Mouse (Mus musculus): ENCODE data around the gene Hhatl.

DNA sequence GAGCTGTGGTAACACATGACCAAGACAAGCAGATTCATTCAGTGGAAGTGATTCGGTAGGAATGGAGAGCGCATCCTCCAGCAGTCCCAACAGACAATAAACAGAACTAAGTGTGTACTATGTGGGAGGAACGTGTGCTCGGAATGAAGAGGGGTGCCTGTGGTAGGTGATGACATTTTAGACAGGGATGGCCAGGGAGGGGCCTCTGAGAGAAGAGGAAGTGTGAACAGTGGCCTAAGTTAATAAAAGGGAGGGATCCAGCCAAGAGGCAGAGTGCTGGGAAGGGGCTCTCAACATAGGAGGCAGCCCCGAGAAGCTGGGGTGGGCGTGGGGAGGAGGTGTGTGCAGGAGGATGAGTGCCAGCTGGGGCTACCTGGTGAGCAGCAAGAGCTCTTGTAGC, 36.0 kb upstream of the Hhatl start:
- TF ChIP-seq POLR2A (IDR thresholded peaks at IDR 0.05; ENCODE audit: low read depth, low read length) (no peak), CTCF (IDR thresholded peaks at IDR 0.05; ENCODE audit: borderline replicate concordance, insufficient read depth, low read length) (no peak)

All from embryonic fibroblast, embryonic 13.5 days (primary cell).